Mouse (Mus musculus) CH12.LX (cell line): Measurements from ENCODE around the gene 4930415O20Rik. TPM values are rescaled to one million over a fixed set of nuclear protein-coding genes. Genes with fewer than 3 reads are reported as not detected.
A peak's percentile ranks its signal among the peaks of the same experiment; 100 is the strongest.

Experiments
- DNase-seq: peaks from one replicate; pipeline ENCODE4 v3.0.0-alpha.2; 2013; ENCODE audit errors: extremely low read depth
- H3K27ac ChIP-seq: 2 replicates; pipeline ENCODE4 v1.5.1; 2012; ENCODE audit warnings: low read depth, mild to moderate bottlenecking, control low read depth, moderate library complexity; ENCODE audit not compliant: insufficient read depth
- H3K27me3 ChIP-seq: replicated peaks from 2 replicates; pipeline ENCODE3; 2012; ENCODE audit warnings: inconsistent platforms
- H3K36me3 ChIP-seq, 2 experiments: replicated peaks in 1 of 2; 2 replicates each; pipeline versions ENCODE3 to v1.6.1; 2012; ENCODE audit warnings: inconsistent platforms in 1 of 2, low read length in 1 of 2, mild to moderate bottlenecking in 1 of 2, mixed read lengths in 1 of 2, moderate library complexity in 1 of 2; ENCODE audit not compliant: control insufficient read depth in 1 of 2, insufficient read depth in 1 of 2
- H3K4me1 ChIP-seq, 2 experiments: 2 replicates each; pipeline ENCODE4 v1.6.1; 2012; ENCODE audit warnings: inconsistent platforms in 1 of 2, moderate library complexity in 1 of 2; ENCODE audit not compliant: insufficient read depth in 2 of 2, control insufficient read depth in 1 of 2
- H3K4me2 ChIP-seq: 2 replicates; pipeline ENCODE4 v1.6.1; 2012; ENCODE audit warnings: low read depth, mild to moderate bottlenecking, control low read depth; ENCODE audit not compliant: poor library complexity, insufficient read depth, severe bottlenecking
- H3K4me3 ChIP-seq, 3 experiments: fragments of 150-350 bp in 1 of 3; sonication (generic) in 1 of 3; replicated peaks in 1 of 3; 2 replicates each; pipeline versions ENCODE3 to v1.5.1; 2011 to 2012; ENCODE audit warnings: low read depth in 2 of 3, low read length in 2 of 3, mild to moderate bottlenecking in 2 of 3, moderate library complexity in 2 of 3, control low read depth in 1 of 3, improper control_type of control experiment in 1 of 3, inconsistent platforms in 1 of 3, mixed read lengths in 1 of 3; ENCODE audit not compliant: poor library complexity in 1 of 3
- H3K79me2 ChIP-seq: replicated peaks from 2 replicates; pipeline ENCODE4 v1.6.1; 2012; ENCODE audit warnings: mild to moderate bottlenecking, moderate library complexity; ENCODE audit not compliant: control insufficient read depth, poor library complexity, insufficient read depth, severe bottlenecking; ENCODE audit errors: extremely low read depth
- H3K9ac ChIP-seq: 2 replicates; pipeline ENCODE4 v1.6.1; 2012; ENCODE audit warnings: low read depth, mild to moderate bottlenecking, control low read depth, moderate library complexity; ENCODE audit not compliant: insufficient read depth
- H3K9me3 ChIP-seq: replicated peaks from 2 replicates; pipeline ENCODE3; 2012; ENCODE audit warnings: low read length, inconsistent platforms, mixed read lengths
- BHLHE40 ChIP-seq: IDR thresholded peaks from 2 replicates; pipeline ENCODE4 v1.6.1; 2011; ENCODE audit warnings: mild to moderate bottlenecking, low read depth, low read length, improper control_type of control experiment
- CHD1 ChIP-seq: IDR thresholded peaks from 2 replicates; pipeline ENCODE4 v1.6.1; 2012; ENCODE audit warnings: low read depth, low read length, improper control_type of control experiment, inconsistent platforms
- E2F4 ChIP-seq: IDR thresholded peaks from 2 replicates; pipeline ENCODE4 v1.6.1; 2011; ENCODE audit warnings: low read depth, low read length, improper control_type of control experiment; ENCODE audit not compliant: insufficient replicate concordance
- ETS1 ChIP-seq: conservative IDR thresholded peaks from 2 replicates; pipeline ENCODE4 v1.6.1; 2012; ENCODE audit warnings: low read depth, mild to moderate bottlenecking, inconsistent platforms, low read length, improper control_type of control experiment, moderate library complexity
- HCFC1 ChIP-seq: IDR thresholded peaks from 2 replicates; pipeline ENCODE4 v1.6.1; 2012; ENCODE audit warnings: low read depth, mild to moderate bottlenecking, inconsistent platforms, low read length, improper control_type of control experiment
- JUN ChIP-seq: IDR thresholded peaks from 2 replicates; pipeline ENCODE4 v1.6.1; 2011; ENCODE audit warnings: low read depth, mild to moderate bottlenecking, low read length, improper control_type of control experiment, moderate library complexity; ENCODE audit not compliant: insufficient read depth
- JUND ChIP-seq: conservative IDR thresholded peaks from 2 replicates; pipeline ENCODE4 v1.6.1; 2011; ENCODE audit warnings: low read depth, low read length, improper control_type of control experiment
- MAX ChIP-seq: IDR thresholded peaks from 2 replicates; pipeline ENCODE4 v1.6.1; 2011; ENCODE audit warnings: low read length, improper control_type of control experiment
- MEF2A ChIP-seq: IDR thresholded peaks from 2 replicates; pipeline ENCODE4 v1.6.1; 2014; ENCODE audit warnings: low read depth, mild to moderate bottlenecking, inconsistent platforms, low read length, improper control_type of control experiment, borderline replicate concordance
- MYC ChIP-seq: IDR thresholded peaks from 2 replicates; pipeline ENCODE4 v1.6.1; 2011; ENCODE audit warnings: low read depth, mild to moderate bottlenecking, improper control_type of control experiment, low read length
- POLR2A ChIP-seq: IDR thresholded peaks from 2 replicates; pipeline ENCODE4 v1.6.1; 2011; ENCODE audit warnings: low read depth, mild to moderate bottlenecking, improper control_type of control experiment, low read length
- POLR2AphosphoS2 ChIP-seq: IDR thresholded peaks from 2 replicates; pipeline ENCODE4 v1.6.1; 2011; ENCODE audit warnings: low read depth, low read length, improper control_type of control experiment
- RAD21 ChIP-seq: IDR thresholded peaks from 2 replicates; pipeline ENCODE4 v1.6.1; 2011; ENCODE audit warnings: low read depth, mild to moderate bottlenecking, low read length, improper control_type of control experiment, moderate library complexity
- RCOR1 ChIP-seq: conservative IDR thresholded peaks from 2 replicates; pipeline ENCODE4 v1.6.1; 2012; ENCODE audit warnings: low read depth, mild to moderate bottlenecking, inconsistent platforms, low read length, improper control_type of control experiment
- SIN3A ChIP-seq: IDR thresholded peaks from 2 replicates; pipeline ENCODE4 v1.6.1; 2012; ENCODE audit warnings: low read length, improper control_type of control experiment, inconsistent platforms
- TBP ChIP-seq: conservative IDR thresholded peaks from 2 replicates; pipeline ENCODE4 v1.6.1; 2011; ENCODE audit warnings: low read depth, low read length, improper control_type of control experiment
- TCF12 ChIP-seq: IDR thresholded peaks from 2 replicates; pipeline ENCODE4 v1.6.1; 2014; ENCODE audit warnings: low read depth, mild to moderate bottlenecking, inconsistent platforms, low read length, improper control_type of control experiment
- ZMIZ1 ChIP-seq: IDR thresholded peaks from 2 replicates; pipeline ENCODE4 v1.6.1; 2012; ENCODE audit warnings: low read depth, mild to moderate bottlenecking, inconsistent platforms, low read length, improper control_type of control experiment
- dilution Hi-C: fragments of 300-500 bp; cut with MboI; formaldehyde crosslinking; loops from 2 replicates; pipeline ENCODE4 v1.14.3; 2020; ENCODE audit warnings: low sequenced_read_pairs; ENCODE audit not compliant: extremely low pct_unique_long_range_greater_than_20kb, extremely low pct_ligation_motif_present
- in situ Hi-C: fragments of 300-500 bp; cut with MboI; formaldehyde crosslinking; loops from 3 replicates; pipeline ENCODE4 v1.14.3; 2019; ENCODE audit warnings: low sequenced_read_pairs, low pct_ligation_motif_present, low pct_unique_long_range_greater_than_20kb, mixed read lengths
- polyA plus RNA-seq: library from polyadenylated mRNA; unstranded; fragments of >175 nt; gene quantifications from 2 replicates; pipeline ENCODE4 v1.2.1, GENCODE M21; 2012; ENCODE audit warnings: low read depth; ENCODE audit not compliant: insufficient read length
- total RNA-seq, 2 experiments: library from RNA; depleted of rRNA; stranded (reverse); fragments of 300-350 nt in 1 of 2; fragments of >200 nt in 1 of 2; gene quantifications; 2 replicates each; pipeline ENCODE4 v1.2.3; 2012 to 2014

4930415O20Rik gene
- total RNA-seq (2012; rRNA removed) (not detected in 2 replicates), total RNA-seq (2014; rRNA removed) (not detected in 2 replicates), polyA plus RNA-seq (not detected in 2 replicates)

- no peak for DNase-seq
- H3K4me3 ChIP-seq, result no peak within 1 kb of the TSS
- H3K9me3 ChIP-seq, result no peaks in the 10 kb centered on the region
- TF ChIP-seq MAX (no peak), RAD21 (no peak)
- H3K36me3 ChIP-seq, result peaks cover 0 to 7% of the 10 kb centered on the region in 2 experiments
- in situ Hi-C loops, result no loop called here
- dilution Hi-C loops, result no loop called here
- no peak within 1 kb of the TSS for H3K4me2 ChIP-seq
- peaks cover 5% of the 10 kb centered on the region for H3K27me3 ChIP-seq
- H3K9ac ChIP-seq, result no peak within 1 kb of the TSS
- H3K4me1 ChIP-seq, result peaks cover 0 to 16% of the 10 kb centered on the region in 2 experiments; a peak in 2 of 4 replicates
- H3K27ac ChIP-seq, result no peak within 1 kb of the TSS
- peaks cover 25% of the 10 kb centered on the region for H3K79me2 ChIP-seq
These were observed at the start of gene 4930415O20Rik, which contains the start of gene Ccnt1 for GRCm38 (mm10) chr15:98570873-98571538. Gene 4930415O20Rik (plus strand): TSS chr15:98571004. Gene Ccnt1 (minus strand): TSS chr15:98570923.

GRCm38 (mm10) chr15:98521245-98521644 is 49.6 kb upstream of the 4930415O20Rik start:
- H3K79me2 ChIP-seq, result peaks cover 22% of the 10 kb centered on the region
- H3K4me1 ChIP-seq, result peaks cover 0 to 28% of the 10 kb centered on the region in 2 experiments; a peak in 2 of 4 replicates
- H3K4me2 ChIP-seq, result no peak overlapping the region
- dilution Hi-C loops, result no loop called here
- no peaks in the 10 kb centered on the region for H3K27me3 ChIP-seq
- H3K9ac ChIP-seq, result no peak overlapping the region
- no peak overlapping the region; the same call in 1 of the 2 replicates for H3K27ac ChIP-seq
- TF ChIP-seq JUND (no peak), CHD1 (no peak), HCFC1 (no peak), SIN3A (no peak), ZMIZ1 (no peak), RAD21 (no peak), POLR2A (no peak), MEF2A (no peak)
- no peaks in the 10 kb centered on the region for H3K9me3 ChIP-seq
- H3K36me3 ChIP-seq, result peaks cover 64 to 85% of the 10 kb centered on the region in 2 experiments
- in situ Hi-C loops, result no loop called here
- no peak for DNase-seq
- H3K4me3 ChIP-seq, result no peak overlapping the region

GRCm38 (mm10) chr15:98526057-98526456 is 44.7 kb upstream of the 4930415O20Rik start:
- H3K4me3 ChIP-seq, result no peak overlapping the region
- H3K79me2 ChIP-seq, result peaks cover 45% of the 10 kb centered on the region
- H3K9ac ChIP-seq, result no peak overlapping the region
- H3K27me3 ChIP-seq, result no peaks in the 10 kb centered on the region
- peak; percentile 29 for DNase-seq
- H3K27ac ChIP-seq, result no peak overlapping the region
- H3K36me3 ChIP-seq, result peaks cover 71 to 96% of the 10 kb centered on the region in 2 experiments
- no peak overlapping the region for H3K4me2 ChIP-seq
- peaks cover 0 to 45% of the 10 kb centered on the region in 2 experiments; a peak in 2 of 4 replicates for H3K4me1 ChIP-seq
- dilution Hi-C loops (no loop called here), in situ Hi-C loops (no loop called here)
- H3K9me3 ChIP-seq, result no peaks in the 10 kb centered on the region
- TF ChIP-seq JUND, result no peak
- no peak for TF ChIP-seq TBP
- no peak for TF ChIP-seq RCOR1
- no peak for TF ChIP-seq RAD21
- no peak for TF ChIP-seq TCF12
- no peak for TF ChIP-seq MYC
- TF ChIP-seq BHLHE40, result no peak
- no peak for TF ChIP-seq POLR2AphosphoS2
- no peak for TF ChIP-seq CHD1
- no peak for TF ChIP-seq JUN
- TF ChIP-seq SIN3A, result no peak
- no peak for TF ChIP-seq ETS1
- TF ChIP-seq POLR2A, result no peak
- TF ChIP-seq E2F4, result no peak
